Mouse (Mus musculus): ENCODE data around the gene Hspa12a.

GRCm38 (mm10) chr19:58840721-58841271 is 102.7 kb downstream of the Hspa12a start:
- no peak for TF ChIP-seq CTCF (IDR thresholded peaks at IDR 0.05; ENCODE audit: extremely low read depth, insufficient read depth, insufficient read length, insufficient replicate concordance)
- no peak for TF ChIP-seq POLR2A (IDR thresholded peaks at IDR 0.05; ENCODE audit: low read depth, low read length)

Measured in spleen, adult 2 months (tissue).